Mouse (Mus musculus) macrophage (primary cell): ENCODE measurements around the gene Lrrn2. TPM values are rescaled to one million over a fixed set of nuclear protein-coding genes. Genes with fewer than 3 reads are reported as not detected.
"Not testable (repeated sequence)": the region's sequence is repeated elsewhere in the genome, so short reads cannot be mapped to it uniquely, and the experiment has no call there.

ENCODE experiments used
- H3K27ac ChIP-seq: fragments of 350-480 bp; formaldehyde crosslinking; 2 replicates; pipeline ENCODE4 v1.9.0; 2021
- H3K36me3 ChIP-seq: fragments of 350-480 bp; formaldehyde crosslinking; 2 replicates; pipeline ENCODE4 v1.9.0; 2021; ENCODE audit errors: inconsistent target
- H3K4me3 ChIP-seq: fragments of 350-480 bp; formaldehyde crosslinking; 2 replicates; pipeline ENCODE4 v1.9.0; 2021; ENCODE audit errors: inconsistent target
- H3K79me2 ChIP-seq: fragments of 350-480 bp; formaldehyde crosslinking; 2 replicates; pipeline ENCODE4 v1.9.0; 2021; ENCODE audit errors: inconsistent target
- WGBS: methylation state at CpG from one replicate; pipeline ENCODE4 v1.1.7; 2026; ENCODE audit warnings: inconsistent platforms; ENCODE audit not compliant: missing documents; 5-methylcytosine and 5-hydroxymethylcytosine counted together
- polyA plus RNA-seq: library from polyadenylated mRNA; stranded (reverse); fragments of 250-400 nt; gene quantifications from 3 replicates; pipeline ENCODE4 v1.2.4, GENCODE M21; 2018; ENCODE audit warnings: inconsistent platforms

Gene Lrrn2
- polyA plus RNA-seq, 1 experiment from 2014 or later: not detected

- H3K36me3 ChIP-seq: no peaks in the 10 kb centered on the region
- no peaks in the 10 kb centered on the region for H3K79me2 ChIP-seq
- H3K27ac ChIP-seq: no peak overlapping the region
- H3K4me3 ChIP-seq: no peak overlapping the region
- 95% methylated on average over 2 of the region's 2 CpGs for WGBS
These were observed 52.3 kb downstream of the Lrrn2 start for GRCm38 (mm10) chr1:132932421-132932820.

- WGBS: 25% methylated on average over 3 of the region's 7 CpGs
- no peak overlapping the region for H3K4me3 ChIP-seq
- no peaks in the 10 kb centered on the region for H3K79me2 ChIP-seq
- no peaks in the 10 kb centered on the region for H3K36me3 ChIP-seq
- no peak overlapping the region for H3K27ac ChIP-seq
These were observed 54.8 kb downstream of the Lrrn2 start for GRCm38 (mm10) chr1:132934856-132935255.

GRCm38 (mm10) chr1:132937296-132938030, 57.4 kb downstream of the Lrrn2 start:
- WGBS: 92% methylated on average over 26 of the region's 26 CpGs
- H3K36me3 ChIP-seq: no peaks in the 10 kb centered on the region
- H3K27ac ChIP-seq: no peak overlapping the region
- no peak overlapping the region for H3K4me3 ChIP-seq
- H3K79me2 ChIP-seq: no peaks in the 10 kb centered on the region

GRCm38 (mm10) chr1:132938975-132939374, 58.9 kb downstream of the Lrrn2 start:
- Histone ChIP-seq H3K27ac (no peak overlapping the region), H3K36me3 (no peaks in the 10 kb centered on the region), H3K79me2 (no peaks in the 10 kb centered on the region), H3K4me3 (no peak overlapping the region)
- WGBS: 86% methylated on average over 8 of the region's 8 CpGs

- Histone ChIP-seq H3K36me3 (no peaks in the 10 kb centered on the region), H3K79me2 (no peaks in the 10 kb centered on the region), H3K27ac (no peak overlapping the region), H3K4me3 (no peak overlapping the region)
- WGBS: 76% methylated on average over 8 of the region's 8 CpGs
These were observed 65.8 kb downstream of the Lrrn2 start for GRCm38 (mm10) chr1:132945826-132946225.

GRCm38 (mm10) chr1:132947811-132948210, 67.7 kb downstream of the Lrrn2 start:
- WGBS: 75% methylated on average over 7 of the region's 7 CpGs
- Histone ChIP-seq H3K36me3 (no peaks in the 10 kb centered on the region), H3K79me2 (no peaks in the 10 kb centered on the region), H3K4me3 (no peak overlapping the region), H3K27ac (no peak overlapping the region)

GRCm38 (mm10) chr1:132956809-132957208, 76.7 kb downstream of the Lrrn2 start:
- Histone ChIP-seq H3K4me3 (no peak overlapping the region), H3K36me3 (no peaks in the 10 kb centered on the region), H3K27ac (no peak overlapping the region), H3K79me2 (no peaks in the 10 kb centered on the region)
- WGBS: 83% methylated on average over 5 of the region's 5 CpGs

- 93% methylated on average over 3 of the region's 3 CpGs for WGBS
- H3K36me3 ChIP-seq: no peaks in the 10 kb centered on the region
- H3K4me3 ChIP-seq: no peak overlapping the region
These were observed 81.7 kb downstream of the Lrrn2 start for GRCm38 (mm10) chr1:132961751-132962150.

GRCm38 (mm10) chr1:132964106-132964505, 84.0 kb downstream of the Lrrn2 start:
- Histone ChIP-seq H3K79me2 (no peaks in the 10 kb centered on the region), H3K36me3 (no peaks in the 10 kb centered on the region), H3K4me3 (no peak overlapping the region), H3K27ac (no peak overlapping the region)
- 93% methylated on average over 2 of the region's 2 CpGs for WGBS

More at GRCm38 (mm10) chr1:132961751-132962150, 81.7 kb downstream of the Lrrn2 start:
- Histone ChIP-seq H3K79me2 (no peaks in the 10 kb centered on the region), H3K27ac (no peak overlapping the region)

- Histone ChIP-seq H3K36me3 (no peaks in the 10 kb centered on the region), H3K79me2 (no peaks in the 10 kb centered on the region), H3K4me3 (no peak overlapping the region), H3K27ac (no peak overlapping the region)
- 85% methylated on average over 4 of the region's 4 CpGs for WGBS
These were observed 84.6 kb downstream of the Lrrn2 start for GRCm38 (mm10) chr1:132964691-132965090.

GRCm38 (mm10) chr1:132968659-132969058, 88.6 kb downstream of the Lrrn2 start:
- H3K79me2 ChIP-seq: no peaks in the 10 kb centered on the region

GRCm38 (mm10) chr1:132977402-132977801, 97.3 kb downstream of the Lrrn2 start:
- no peak overlapping the region for H3K27ac ChIP-seq
- H3K4me3 ChIP-seq: no peak overlapping the region
- 62% methylated on average over 1 of the region's 1 CpGs for WGBS
- peaks cover 11% of the 10 kb centered on the region; the same call in 1 of the 2 replicates for H3K36me3 ChIP-seq
- H3K79me2 ChIP-seq: no peaks in the 10 kb centered on the region

More at GRCm38 (mm10) chr1:132968659-132969058, 88.6 kb downstream of the Lrrn2 start:
- Histone ChIP-seq H3K36me3 (no peaks in the 10 kb centered on the region), H3K4me3 (no peak overlapping the region), H3K27ac (no peak overlapping the region)
- WGBS: 27% methylated on average over 6 of the region's 6 CpGs

- H3K79me2 ChIP-seq: no peaks in the 10 kb centered on the region
- H3K36me3 ChIP-seq: peaks cover 31% of the 10 kb centered on the region
- WGBS: 94% methylated on average over 6 of the region's 6 CpGs
- H3K27ac ChIP-seq: no peak overlapping the region
- no peak overlapping the region for H3K4me3 ChIP-seq
These were observed 101.2 kb downstream of the Lrrn2 start for GRCm38 (mm10) chr1:132981232-132981631.

- H3K27ac ChIP-seq: no peak overlapping the region
- 77% methylated on average over 7 of the region's 7 CpGs for WGBS
- peaks cover 31% of the 10 kb centered on the region for H3K36me3 ChIP-seq
- H3K79me2 ChIP-seq: no peaks in the 10 kb centered on the region
- H3K4me3 ChIP-seq: no peak overlapping the region
These were observed 102.7 kb downstream of the Lrrn2 start for GRCm38 (mm10) chr1:132982728-132983127.

- H3K27ac ChIP-seq, H3K79me2 ChIP-seq, H3K4me3 ChIP-seq: not testable (repeated sequence)
- H3K36me3 ChIP-seq: peaks cover 55% of the 10 kb centered on the region
- whole genome bisulfite sequencing: 86% methylated on average over 11 of the region's 12 CpGs
These were observed 108.7 kb downstream of the Lrrn2 start for GRCm38 (mm10) chr1:132988556-132989459.
